Mouse (Mus musculus) thymus, postnatal 14 days (tissue): Measurements from ENCODE around the gene Exoc6.
"Not testable (repeated sequence)": the region's sequence is repeated elsewhere in the genome, so short reads cannot be mapped to it uniquely, and the experiment has no call there.

ENCODE experiments used
- DNase-seq: peaks from one replicate; pipeline ENCODE4 v3.0.0; 2021

Gene Exoc6

GRCm38 (mm10) chr19:37550101-37551039 lies at the start of gene Exoc6:
Gene Exoc6 (plus strand): TSS chr19:37550418.
- peak; percentile 83 for DNase-seq

DNA sequence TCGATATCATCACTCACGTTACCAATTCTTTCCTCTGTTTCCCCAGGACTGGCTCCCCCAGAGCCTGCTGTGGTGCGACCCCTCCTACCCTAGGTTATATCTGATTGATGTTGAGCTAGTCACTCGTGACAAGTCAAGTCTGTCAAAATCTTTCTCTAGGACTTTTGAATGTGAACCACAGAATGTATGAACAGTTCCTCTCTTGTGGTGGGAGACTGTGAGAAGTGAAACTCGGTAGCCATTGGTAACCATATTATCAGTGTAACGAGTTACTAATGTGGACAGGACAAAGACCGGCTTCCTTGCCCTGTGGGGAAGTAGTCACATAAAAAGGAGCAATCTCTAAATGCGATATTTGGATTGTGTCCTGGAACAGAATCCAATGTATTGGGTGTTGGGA lies 47.2 kb upstream of the Exoc6 start:
- DNase-seq, result no peak

DNA sequence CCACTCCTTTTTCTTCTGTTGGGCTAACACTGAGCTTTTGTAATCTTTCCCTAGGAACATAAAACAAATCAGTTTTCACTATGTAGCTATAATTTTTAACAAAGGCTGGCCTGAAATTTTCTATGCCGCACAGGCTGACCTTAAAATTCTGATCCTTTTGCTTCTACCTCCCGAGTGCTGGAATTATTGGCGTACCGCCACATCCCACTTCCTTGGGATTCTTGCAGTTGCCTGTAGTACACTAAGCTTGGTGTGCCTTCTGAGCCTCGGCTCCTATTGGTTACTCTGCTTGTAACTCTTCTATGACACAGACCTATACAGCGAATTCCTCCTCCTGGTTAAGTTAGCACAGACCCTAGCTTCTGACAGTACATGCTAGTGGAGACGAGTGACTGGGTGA lies 44.2 kb upstream of the Exoc6 start:
- DNase-seq, result no peak

- DNase-seq, result no peak
Observed at GRCm38 (mm10) chr19:37506614-37507013, 43.6 kb upstream of the Exoc6 start.

DNA sequence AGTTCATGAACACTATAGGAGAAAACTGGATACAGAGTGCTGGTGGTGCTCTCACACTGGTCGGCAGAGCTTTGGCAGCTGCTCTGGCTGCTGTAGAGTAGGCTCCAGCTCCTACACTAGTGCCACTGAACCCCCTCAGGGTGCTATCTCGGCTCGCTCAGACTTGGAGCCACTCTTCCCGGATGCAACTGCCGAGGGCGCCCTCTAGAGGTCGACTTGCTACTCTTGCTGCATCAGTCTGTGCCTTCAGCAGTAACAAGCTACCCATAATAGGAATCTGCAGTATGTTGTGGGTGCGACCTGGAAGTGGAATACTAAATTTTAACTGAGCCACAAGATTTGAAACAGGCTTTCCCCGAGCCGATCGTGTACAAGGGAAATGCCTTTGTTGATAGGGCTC lies 40.5 kb upstream of the Exoc6 start:
- DNase-seq, result peak; percentile 83

GRCm38 (mm10) chr19:37514811-37515292 lies 35.4 kb upstream of the Exoc6 start:
- no peak for DNase-seq

DNA sequence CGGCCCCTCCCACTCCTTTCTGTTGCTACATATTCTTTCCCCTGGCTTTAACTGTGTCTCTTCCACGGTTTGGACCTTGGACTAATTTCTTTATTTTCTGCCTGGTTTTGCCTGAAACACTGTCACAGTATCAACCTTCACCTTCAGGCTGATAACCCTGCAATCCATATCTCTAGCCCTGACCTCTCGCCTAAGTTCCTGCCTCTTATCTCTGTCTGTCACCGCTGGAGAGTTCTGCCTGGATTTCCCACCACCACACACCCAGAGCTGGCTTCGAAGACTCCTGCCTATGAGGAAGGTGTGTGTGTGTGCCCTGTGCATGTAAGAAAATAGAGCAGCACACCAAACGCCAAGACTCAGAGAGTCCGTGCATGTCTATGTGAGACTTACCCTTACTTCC lies 32.8 kb upstream of the Exoc6 start:
- no peak for DNase-seq

DNA sequence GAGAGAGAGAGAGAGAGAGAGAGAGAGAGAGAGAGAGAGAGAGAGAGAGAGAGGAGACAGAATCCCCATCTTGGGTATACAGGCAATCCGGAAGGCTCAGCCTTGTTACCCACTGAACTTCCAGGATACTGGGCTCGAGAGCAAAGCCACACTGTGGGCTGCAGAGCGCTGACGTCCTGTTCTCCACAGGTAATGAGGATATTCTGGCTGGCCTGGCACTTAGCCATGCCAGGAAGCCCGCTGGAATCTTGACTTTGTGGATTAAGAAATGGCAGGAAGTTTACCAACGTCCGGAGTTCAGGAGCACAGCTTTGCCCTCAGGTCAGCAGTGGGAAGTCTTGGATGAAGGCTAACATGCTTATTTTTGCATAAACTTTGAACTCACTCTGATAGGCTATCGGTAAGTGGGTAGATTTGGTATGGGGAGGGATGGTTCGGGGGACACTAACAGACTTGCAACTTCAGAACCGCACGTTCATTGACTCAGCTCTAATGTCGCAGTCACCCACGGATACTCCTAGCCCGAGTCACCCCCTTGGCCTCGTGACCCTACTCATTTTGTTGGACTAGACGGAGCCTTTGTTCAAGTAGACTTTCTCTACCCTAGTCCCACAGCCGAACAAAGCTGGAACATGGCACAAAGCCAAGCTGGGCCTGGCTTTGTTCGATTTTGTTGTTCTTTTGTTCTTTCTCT lies 29.3 kb upstream of the Exoc6 start:
- no peak for DNase-seq

GRCm38 (mm10) chr19:37521434-37521781 lies 28.8 kb upstream of the Exoc6 start:
- DNase-seq, result no peak

- DNase-seq, result no peak
Observed at GRCm38 (mm10) chr19:37523280-37524062, 26.7 kb upstream of the Exoc6 start.

DNA sequence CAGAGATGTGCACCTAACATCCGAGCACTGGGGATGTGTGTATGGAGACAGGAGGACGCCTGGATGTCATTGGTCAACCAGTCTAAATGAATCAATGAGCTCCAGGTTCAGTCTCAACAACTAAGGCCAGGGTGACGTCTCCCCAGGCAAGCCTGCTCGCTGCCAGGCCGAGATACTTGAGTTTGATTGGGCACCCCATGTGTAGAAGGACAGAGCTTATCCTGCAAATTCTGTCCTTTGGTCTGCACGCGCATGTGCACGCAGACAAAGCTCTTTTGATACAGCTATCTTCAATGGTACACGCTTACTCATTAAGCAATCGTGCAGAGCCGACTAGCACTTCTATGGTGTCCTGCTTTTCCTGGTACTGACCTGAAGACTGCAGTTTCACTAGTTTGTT lies 24.3 kb upstream of the Exoc6 start:
- DNase-seq, result no peak

DNA sequence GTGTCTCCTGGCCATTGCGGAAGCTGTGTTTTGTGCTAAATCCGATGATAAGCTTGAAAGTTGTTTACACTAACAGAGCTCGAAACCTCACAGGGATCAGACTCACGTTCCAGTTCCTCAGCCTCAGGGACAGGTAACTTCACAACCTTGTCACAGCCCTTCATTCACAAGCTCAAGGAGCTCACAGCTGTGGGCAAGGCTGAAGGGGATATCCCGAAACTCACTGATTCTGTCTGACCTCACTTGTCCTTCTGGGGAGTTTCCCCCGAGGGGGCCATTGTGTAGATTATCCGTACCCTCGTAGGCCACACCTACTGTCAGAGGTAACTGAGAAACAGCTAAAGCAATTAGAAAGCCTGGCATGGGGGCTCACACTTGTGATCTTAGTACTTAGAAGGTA lies 23.4 kb upstream of the Exoc6 start:
- DNase-seq, result no peak

DNA sequence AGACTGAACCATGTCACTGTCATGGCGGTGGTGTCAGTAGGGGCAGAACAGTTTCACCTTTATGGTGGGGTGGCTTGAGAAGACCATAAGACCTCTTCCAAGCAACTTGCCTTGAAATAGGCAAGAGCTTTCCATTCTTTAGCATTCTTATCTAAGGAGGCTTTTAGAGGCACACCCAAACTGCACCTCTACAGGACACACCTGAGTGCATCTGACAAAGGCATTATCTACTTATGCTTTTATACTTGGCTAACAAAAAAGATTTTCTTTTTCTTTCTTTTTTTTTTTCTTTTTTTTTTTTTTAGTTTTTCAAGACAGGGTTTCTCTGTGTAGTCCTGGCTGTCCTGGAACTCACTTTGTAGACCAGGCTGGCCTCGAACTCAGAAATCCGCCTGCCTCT lies 22.5 kb upstream of the Exoc6 start:
- DNase-seq, result not testable (repeated sequence)

DNA sequence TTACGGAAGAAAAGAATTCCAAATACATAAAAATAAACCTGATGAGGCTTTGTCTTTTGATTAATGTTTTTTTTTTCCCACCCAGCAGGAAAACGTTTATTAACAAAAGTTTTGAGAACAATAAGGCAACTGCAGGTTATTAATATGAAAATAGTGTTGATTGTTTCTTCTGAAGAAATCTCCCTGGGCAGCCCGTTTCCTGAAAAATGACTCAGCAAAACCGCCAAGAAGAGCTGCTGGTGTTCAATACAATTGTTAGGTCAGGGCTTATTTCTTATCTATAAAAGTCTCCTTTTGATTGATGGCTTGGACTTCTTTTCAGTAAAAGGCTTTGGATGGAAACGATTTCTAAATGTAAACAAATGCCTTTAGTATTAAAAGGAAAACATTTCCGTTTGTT lies 21.6 kb upstream of the Exoc6 start:
- DNase-seq, result no peak

DNA sequence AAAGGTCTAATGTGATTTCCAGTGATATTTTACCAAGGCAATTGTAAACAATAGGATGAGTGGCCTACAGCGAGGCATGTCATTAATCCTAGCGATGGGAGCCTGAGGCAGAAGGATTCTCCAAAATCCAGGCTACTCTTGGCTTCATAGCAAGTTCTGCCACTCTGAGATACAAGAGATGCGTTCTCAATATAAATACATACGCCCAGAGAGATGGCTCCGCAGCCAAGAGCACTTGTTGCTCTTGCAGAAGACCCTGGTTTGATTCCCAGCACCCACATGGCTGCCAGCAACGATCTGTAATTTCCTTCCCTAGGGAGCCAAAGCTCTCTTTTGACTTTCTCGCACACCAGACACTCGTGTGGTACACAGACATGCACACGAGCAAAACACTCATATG lies 20.9 kb upstream of the Exoc6 start:
- DNase-seq, result no peak

- peak; percentile 57 for DNase-seq
Observed at GRCm38 (mm10) chr19:37529975-37530515, 20.2 kb upstream of the Exoc6 start.

- no peak for DNase-seq
Observed at GRCm38 (mm10) chr19:37530601-37531000, 19.6 kb upstream of the Exoc6 start.

GRCm38 (mm10) chr19:37531200-37531845 lies 18.9 kb upstream of the Exoc6 start:
- peak; percentile 36 for DNase-seq

- DNase-seq, result no peak
Observed at GRCm38 (mm10) chr19:37533196-37533595, 17.0 kb upstream of the Exoc6 start.

GRCm38 (mm10) chr19:37534737-37535365 lies 15.4 kb upstream of the Exoc6 start:
- peak; percentile 33 for DNase-seq

- DNase-seq, result no peak
Observed at GRCm38 (mm10) chr19:37536426-37536825, 13.8 kb upstream of the Exoc6 start.

DNA sequence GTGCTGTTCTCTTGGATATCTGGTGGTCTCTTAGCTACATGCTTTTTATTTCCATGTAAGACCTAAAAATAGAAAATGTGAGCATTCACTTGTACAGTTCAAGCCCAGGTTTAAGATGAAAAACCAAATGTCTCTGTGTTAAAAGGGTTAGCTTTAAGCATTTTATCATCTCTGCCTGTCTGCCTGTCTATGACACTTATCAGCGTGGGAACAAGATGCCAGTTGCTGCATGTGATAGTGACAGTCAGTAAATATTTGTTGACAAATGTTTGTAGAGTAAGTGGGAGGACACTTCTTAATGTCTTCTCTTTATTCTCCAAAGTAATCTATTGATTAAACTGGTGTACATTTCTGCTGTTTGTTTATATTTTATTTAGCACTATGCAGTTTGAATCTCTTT lies 12.5 kb upstream of the Exoc6 start:
- DNase-seq, result no peak
